Mouse (Mus musculus): ENCODE results near the gene Ywhag.
A peak's percentile ranks its signal among the peaks of the same experiment; 100 is the strongest.

Ywhag gene

GRCm38 (mm10) chr5:135950710-135951412 lies 16.4 kb upstream of the Ywhag start:
- DNase-seq = no peak

GRCm38 (mm10) chr5:135946621-135947020 lies 12.2 kb upstream of the Ywhag start:
- no peak for DNase-seq

- no peak for DNase-seq
These were observed 11.5 kb upstream of the Ywhag start for GRCm38 (mm10) chr5:135945916-135946408.

GRCm38 (mm10) chr5:135942710-135943109 lies 8.3 kb upstream of the Ywhag start:
- no peak for DNase-seq

- DNase-seq = no peak
These were observed 6.2 kb upstream of the Ywhag start for GRCm38 (mm10) chr5:135940587-135940986.

- no peak for DNase-seq
These were observed 1.3 kb upstream of the Ywhag start for GRCm38 (mm10) chr5:135935641-135936190.

- DNase-seq = no peak
These were observed 734 bp upstream of the Ywhag start for GRCm38 (mm10) chr5:135935176-135935523.

GRCm38 (mm10) chr5:135933900-135934441 lies 445 bp downstream of the Ywhag start:
- peak in 1 of 2 experiments; percentile 85 for DNase-seq

- DNase-seq = no peak
These were observed 1.1 kb downstream of the Ywhag start for GRCm38 (mm10) chr5:135933222-135933899.

- DNase-seq = no peak
These were observed 2.1 kb downstream of the Ywhag start for GRCm38 (mm10) chr5:135932359-135932758.

GRCm38 (mm10) chr5:135931526-135931925 lies 2.9 kb downstream of the Ywhag start:
- no peak for DNase-seq

- DNase-seq = no peak
These were observed 4.6 kb downstream of the Ywhag start for GRCm38 (mm10) chr5:135929685-135930424.

- DNase-seq = no peak
These were observed 10.5 kb downstream of the Ywhag start for GRCm38 (mm10) chr5:135923901-135924300.

GRCm38 (mm10) chr5:135919902-135920301 lies 14.5 kb downstream of the Ywhag start:
- DNase-seq = peak in 1 of 2 experiments; percentile 4

GRCm38 (mm10) chr5:135918593-135918992 lies 15.8 kb downstream of the Ywhag start:
- DNase-seq = peak in 1 of 2 experiments; percentile 4

- peak in 1 of 2 experiments; percentile 5 for DNase-seq
These were observed 16.4 kb downstream of the Ywhag start for GRCm38 (mm10) chr5:135918059-135918437.

- peak in 1 of 2 experiments; percentile 10 for DNase-seq
These were observed 16.9 kb downstream of the Ywhag start for GRCm38 (mm10) chr5:135917327-135918058.

GRCm38 (mm10) chr5:135916601-135917000 lies 17.8 kb downstream of the Ywhag start:
- peak; percentile 84 to 87 for DNase-seq

- DNase-seq = no peak
These were observed 18.3 kb downstream of the Ywhag start for GRCm38 (mm10) chr5:135916051-135916565.

GRCm38 (mm10) chr5:135914156-135914555 lies 20.3 kb downstream of the Ywhag start:
- peak; percentile 61 to 67 for DNase-seq

- DNase-seq = no peak
These were observed 21.2 kb downstream of the Ywhag start for GRCm38 (mm10) chr5:135913201-135913600.

All from cerebellum, postnatal 25 days (tissue).